In genomic region chr8:72353700-72354045, GRCm38 (mm10) we compare ENCODE assay signal across 10 mouse cellular contexts. TPM values are rescaled to one million over a fixed set of nuclear protein-coding genes. Genes with fewer than 3 reads are reported as not detected.
DNase-seq lines count a peak whose midpoint lies in the region; ATAC-seq and TF ChIP-seq lines count a peak whose summit lies in the region.
"Had no signal": no experiment of that assay in that cellular context is flagged by ENCODE, and none has a peak within 500 bp of the region (broad histone marks: within the 10 kb centered on the region; RNA-seq: fewer than 3 reads in every experiment).

No protein-coding gene starts in this region.

- peak overlapping the region; percentile 66 for H3K27ac ChIP-seq in heart, embryonic 13.5 days (replicated peaks)
- peak overlapping the region; percentile 77 for H3K27ac ChIP-seq in liver, adult 2 months (replicated peaks; ENCODE audit: insufficient read depth, low read depth, low read length)
- H3K27ac ChIP-seq in MEL (ENCODE audit: control insufficient read depth, low read depth, low read length) = peak overlapping the region; percentile 21; the same call in 1 of the 2 replicates
- H3K27ac ChIP-seq in liver, embryonic 15.5 days (replicated peaks) = peak overlapping the region; percentile 48; the same call in 1 of the 2 replicates
- no peak overlapping the region for H3K27ac ChIP-seq in stomach, postnatal 0 days (replicated peaks)
- H3K27ac ChIP-seq: hindbrain, embryonic 12.5 days had no signal

- no peak overlapping the region for H3K4me2 ChIP-seq in heart, embryonic 13.5 days
- no peak overlapping the region for H3K4me2 ChIP-seq in liver, embryonic 15.5 days
- no peak overlapping the region for H3K4me2 ChIP-seq in stomach, postnatal 0 days (replicated peaks; ENCODE audit: low read depth)
- H3K4me2 ChIP-seq: hindbrain, embryonic 12.5 days had no signal

- no peak overlapping the region for H3K4me3 ChIP-seq in heart, embryonic 13.5 days
- H3K4me3 ChIP-seq in liver, adult 2 months (ENCODE audit: insufficient read depth, low read depth, low read length) = no peak overlapping the region
- no peak overlapping the region for H3K4me3 ChIP-seq in MEL (ENCODE audit: control insufficient read depth in 1 of 2, insufficient read depth in 1 of 2, low read depth in 2 of 2, low read length in 2 of 2)
- H3K4me3 ChIP-seq in liver, embryonic 15.5 days (replicated peaks) = no peak overlapping the region
- H3K4me3 ChIP-seq in stomach, postnatal 0 days (ENCODE audit: low read depth, low read length) = no peak overlapping the region
- H3K4me3 ChIP-seq: hindbrain, embryonic 12.5 days had no signal

- H3K27me3 ChIP-seq in heart, embryonic 13.5 days (replicated peaks) = no peaks in the 10 kb centered on the region
- H3K27me3 ChIP-seq in liver, adult 2 months (ENCODE audit: control insufficient read depth, insufficient read depth, low read length) = no peaks in the 10 kb centered on the region
- no peaks in the 10 kb centered on the region for H3K27me3 ChIP-seq in MEL (ENCODE audit: control insufficient read depth in 1 of 2, insufficient read depth in 2 of 2, low read length in 2 of 2)
- no peaks in the 10 kb centered on the region for H3K27me3 ChIP-seq in liver, embryonic 15.5 days
- no peaks in the 10 kb centered on the region for H3K27me3 ChIP-seq in stomach, postnatal 0 days (ENCODE audit: control insufficient read depth, insufficient read depth, low read length)
- H3K27me3 ChIP-seq: hindbrain, embryonic 12.5 days had no signal

- ATAC-seq in heart, embryonic 13.5 days (ENCODE audit: extremely low read depth, insufficient number of reproducible peaks, low FRiP score, low TSS enrichment) = no peak
- ATAC-seq in liver, embryonic 15.5 days (ENCODE audit: insufficient read depth) = no peak
- ATAC-seq in stomach, postnatal 0 days (ENCODE audit: low FRiP score, low TSS enrichment) = no peak

- TF ChIP-seq CTCF in liver, adult 2 months (IDR thresholded peaks at IDR 0.05; ENCODE audit: low read depth, low read length) = no peak
- no peak for TF ChIP-seq CTCF in MEL (IDR thresholded peaks at IDR 0.05 in 2 of 3, conservative IDR thresholded peaks at IDR 0.05 in 1 of 3; ENCODE audit: control insufficient read depth in 1 of 3, insufficient read depth in 1 of 3, low read depth in 2 of 3, low read length in 3 of 3, poor library complexity in 1 of 3, severe bottlenecking in 1 of 3)
- TF ChIP-seq CTCF in stomach, postnatal 0 days (IDR thresholded peaks at IDR 0.05; ENCODE audit: low read depth) = no peak

- TF ChIP-seq EP300 in MEL (IDR thresholded peaks at IDR 0.05; ENCODE audit: low read depth in 1 of 2, low read length in 2 of 2) = no peak
- no peak for TF ChIP-seq EP300 in stomach, postnatal 0 days (optimal IDR thresholded peaks at IDR 0.05)

- TF ChIP-seq POLR2A in liver, adult 2 months (IDR thresholded peaks at IDR 0.05; ENCODE audit: extremely low read depth, insufficient read depth, low read length) = no peak
- no peak for TF ChIP-seq POLR2A in MEL (IDR thresholded peaks at IDR 0.05; ENCODE audit: control insufficient read depth in 1 of 2, insufficient read depth in 1 of 2, low read depth in 1 of 2, low read length in 2 of 2, poor library complexity in 1 of 2)

- intact Hi-C loops in heart, postnatal 10 days (cut with DNase I) = no loop called here

- H3K9ac ChIP-seq in heart, embryonic 13.5 days = peak overlapping the region; percentile 48
- peak overlapping the region; percentile 8; the same call in 1 of the 2 replicates for H3K9ac ChIP-seq in liver, adult 2 months (ENCODE audit: low read depth, low read length)
- H3K9ac ChIP-seq in MEL (ENCODE audit: control insufficient read depth, low read depth, low read length, poor library complexity, severe bottlenecking) = no peak overlapping the region
- no peak overlapping the region for H3K9ac ChIP-seq in liver, embryonic 15.5 days
- no peak overlapping the region for H3K9ac ChIP-seq in stomach, postnatal 0 days (ENCODE audit: low read length)
- H3K9ac ChIP-seq: hindbrain, embryonic 12.5 days had no signal

- H3K36me3 ChIP-seq in heart, embryonic 13.5 days = peaks cover 65% of the 10 kb centered on the region
- H3K36me3 ChIP-seq in liver, adult 2 months (ENCODE audit: control insufficient read depth, insufficient read depth, low read length) = no peaks in the 10 kb centered on the region
- H3K36me3 ChIP-seq in MEL (ENCODE audit: control insufficient read depth in 1 of 2, insufficient read depth in 2 of 2, low read length in 2 of 2) = peaks cover 0 to 29% of the 10 kb centered on the region in 2 experiments; a peak in 3 of 4 replicates
- H3K36me3 ChIP-seq in liver, embryonic 15.5 days (replicated peaks) = peaks cover 31% of the 10 kb centered on the region
- H3K36me3 ChIP-seq in stomach, postnatal 0 days (ENCODE audit: control insufficient read depth, insufficient read depth, low read length) = peaks cover 7% of the 10 kb centered on the region; the same call in 1 of the 2 replicates

- 44% methylated on average over 7 of the region's 7 CpGs for WGBS in heart, embryonic 13.5 days
- WGBS in liver, adult 2 months = 58% methylated on average over 7 of the region's 7 CpGs
- WGBS in liver, embryonic 15.5 days (ENCODE audit: insufficient replicate concordance) = 52% methylated on average over 7 of the region's 7 CpGs
- WGBS in stomach, postnatal 0 days = 87% methylated on average over 7 of the region's 7 CpGs

- no peaks in the 10 kb centered on the region for H3K79me2 ChIP-seq in liver, adult 2 months (ENCODE audit: control insufficient read depth, insufficient read depth, low read length)
- no peaks in the 10 kb centered on the region for H3K79me2 ChIP-seq in MEL (ENCODE audit: control insufficient read depth, insufficient read depth, low read length, poor library complexity)

- H3K4me1 ChIP-seq in heart, embryonic 13.5 days = peaks cover 50% of the 10 kb centered on the region
- H3K4me1 ChIP-seq in liver, adult 2 months (ENCODE audit: control insufficient read depth, insufficient read depth, low read length) = peaks cover 20% of the 10 kb centered on the region
- H3K4me1 ChIP-seq in MEL (ENCODE audit: control insufficient read depth in 1 of 2, insufficient read depth in 2 of 2, low read length in 2 of 2) = peaks cover 0 to 40% of the 10 kb centered on the region in 2 experiments; a peak in 2 of 4 replicates
- H3K4me1 ChIP-seq in liver, embryonic 15.5 days (replicated peaks) = peaks cover 59% of the 10 kb centered on the region
- no peaks in the 10 kb centered on the region for H3K4me1 ChIP-seq in stomach, postnatal 0 days (replicated peaks; ENCODE audit: control insufficient read depth, insufficient read depth)
- H3K4me1 ChIP-seq: hindbrain, embryonic 12.5 days had no signal

- H3K9me3 ChIP-seq in heart, embryonic 13.5 days = no peaks in the 10 kb centered on the region
- no peaks in the 10 kb centered on the region for H3K9me3 ChIP-seq in MEL (replicated peaks; ENCODE audit: insufficient read depth, low read length)
- no peaks in the 10 kb centered on the region for H3K9me3 ChIP-seq in liver, embryonic 15.5 days (replicated peaks)
- no peaks in the 10 kb centered on the region for H3K9me3 ChIP-seq in stomach, postnatal 0 days (ENCODE audit: control insufficient read depth, low read length)
- H3K9me3 ChIP-seq: hindbrain, embryonic 12.5 days had no signal

- no peak for TF ChIP-seq RAD21 in MEL (IDR thresholded peaks at IDR 0.05; ENCODE audit: low read depth, low read length)

- no peak for DNase-seq in heart, postnatal 10 days
- DNase-seq in liver, adult 2 months (ENCODE audit: extremely low read depth, low read depth, low spot score) = no peak
- no peak for DNase-seq in liver
- DNase-seq in MEL (ENCODE audit: low read depth, low spot score) = no peak
- DNase-seq in adipocyte (ENCODE audit: low spot score) = no peak
- no peak for DNase-seq in stomach, postnatal 0 days (ENCODE audit: low spot score)
- DNase-seq: cerebellum, postnatal 10 days had no signal

TF ChIP-seq in MEL, 35 proteins besides CTCF, POLR2A, EP300 and RAD21 (continues in another document):
- no peak for TF ChIP-seq ETS1 (IDR thresholded peaks at IDR 0.05; ENCODE audit: low read depth, low read length)
- TF ChIP-seq ZMIZ1 (IDR thresholded peaks at IDR 0.05; ENCODE audit: low read depth, low read length) = no peak
- TF ChIP-seq ZC3H11A (IDR thresholded peaks at IDR 0.05; ENCODE audit: low read depth, low read length) = no peak
- TF ChIP-seq MYB (IDR thresholded peaks at IDR 0.05; ENCODE audit: low read depth, low read length) = no peak
- TF ChIP-seq UBTF (IDR thresholded peaks at IDR 0.05; ENCODE audit: borderline replicate concordance, insufficient read depth, low read depth, low read length) = no peak
- no peak for TF ChIP-seq MAFK (IDR thresholded peaks at IDR 0.05; ENCODE audit: borderline replicate concordance, low read depth, low read length)
- TF ChIP-seq USF2 (IDR thresholded peaks at IDR 0.05; ENCODE audit: borderline replicate concordance in 1 of 2, insufficient read depth in 1 of 2, low read depth in 1 of 2, low read length in 2 of 2) = no peak
- no peak for TF ChIP-seq NRF1 (IDR thresholded peaks at IDR 0.05; ENCODE audit: insufficient read depth, low read depth, low read length, poor library complexity, severe bottlenecking)
- no peak for TF ChIP-seq KAT2A (conservative IDR thresholded peaks at IDR 0.05; ENCODE audit: low read depth, low read length)
- TF ChIP-seq USF1 (IDR thresholded peaks at IDR 0.05; ENCODE audit: low read depth, low read length) = no peak
- TF ChIP-seq TBP (IDR thresholded peaks at IDR 0.05; ENCODE audit: low read depth, low read length) = no peak

RNA-seq across cellular contexts. Expression of gene Klf2, which starts 34.8 kb away (rescaled TPM):
- 14.2 and 15.1 TPM in 2 replicates for polyA plus RNA-seq in heart, embryonic 13.5 days (2015; fragmentation: Nextera tagmentation; extraction: Ambion mirVana)
- total RNA-seq in heart, postnatal 10 days (2021) = 10 to 100 TPM; 69.7 to 82.8 TPM
- 2.7 and 2.8 TPM in 2 replicates for total RNA-seq in liver, adult 2 months (2014; rRNA removed)
- polyA plus RNA-seq in liver, adult 2 months (2012; rRNA removed) = 4.4 and 6.0 TPM in 2 replicates
- total RNA-seq in MEL (2012; rRNA removed) = not detected in 2 replicates
- not detected for polyA plus RNA-seq in MEL (2012; ENCODE audit: insufficient read depth in 1 of 2, insufficient read length in 2 of 2, low read depth in 1 of 2, low replicate concordance in 2 of 2, missing spikeins in 1 of 2)
- polyA plus RNA-seq in liver, embryonic 15.5 days (2015; fragmentation: Nextera tagmentation; extraction: Ambion mirVana) = 2.6 and 3.1 TPM in 2 replicates
- 9.5 and 11.1 TPM in 2 replicates for polyA plus RNA-seq in stomach, postnatal 0 days (2015; fragmentation: Nextera tagmentation; extraction: Ambion mirVana)

RNA-seq across cellular contexts. Expression of gene Gm10282, which starts 48.6 kb away (rescaled TPM):
- 15.9 and 19.4 TPM in 2 replicates for polyA plus RNA-seq in heart, embryonic 13.5 days (2015; fragmentation: Nextera tagmentation; extraction: Ambion mirVana)
- 10 to 100 TPM; 15.9 to 19.4 TPM for total RNA-seq in heart, postnatal 10 days (2021)
- 0.54 and 1.0 TPM in 2 replicates for total RNA-seq in liver, adult 2 months (2014; rRNA removed)
- 0.37 and 0.42 TPM in 2 replicates for polyA plus RNA-seq in liver, adult 2 months (2012; rRNA removed)
- total RNA-seq in MEL (2012; rRNA removed) = 11.4 and 11.7 TPM in 2 replicates
- polyA plus RNA-seq in MEL (2012; ENCODE audit: insufficient read depth in 1 of 2, insufficient read length in 2 of 2, low read depth in 1 of 2, low replicate concordance in 2 of 2, missing spikeins in 1 of 2) = 100 to 1,000 TPM in 1 of 2 experiments, not detected in 1; 133 TPM
- polyA plus RNA-seq in liver, embryonic 15.5 days (2015; fragmentation: Nextera tagmentation; extraction: Ambion mirVana) = 4.9 and 7.2 TPM in 2 replicates
- 9.6 and 9.9 TPM in 2 replicates for polyA plus RNA-seq in stomach, postnatal 0 days (2015; fragmentation: Nextera tagmentation; extraction: Ambion mirVana)

Comparison
In these comparisons a context has a peak if more than half of its experiments do, and no peak if none do; other contexts are left out.
1. H3K9ac ChIP-seq: peak in heart, embryonic 13.5 days (single experiment) and liver, adult 2 months (single experiment); none in MEL (single experiment), liver, embryonic 15.5 days (single experiment) and stomach, postnatal 0 days (single experiment).